Mouse (Mus musculus): ENCODE results near the gene Prss40. TPM values are rescaled to one million over a fixed set of nuclear protein-coding genes. Genes with fewer than 3 reads are reported as not detected.

Prss40 gene
- total RNA-seq, 1 experiment: not detected

- TF ChIP-seq MAFK (IDR thresholded peaks at IDR 0.05; ENCODE audit: insufficient read depth, low read depth, low read length) (no peak), CHD2 (IDR thresholded peaks at IDR 0.05; ENCODE audit: low read depth, low read length) (no peak), HCFC1 (IDR thresholded peaks at IDR 0.05; ENCODE audit: borderline replicate concordance, insufficient read depth, low read length) (no peak), ZC3H11A (IDR thresholded peaks at IDR 0.05; ENCODE audit: borderline replicate concordance, low read depth, low read length) (no peak), ZNF384 (IDR thresholded peaks at IDR 0.05; ENCODE audit: low read depth, low read length) (no peak)
- H3K36me3 ChIP-seq (ENCODE audit: control insufficient read depth, insufficient read depth, low read length, poor library complexity, severe bottlenecking): no peaks in the 10 kb centered on the region
- no peak overlapping the region for H3K4me3 ChIP-seq (ENCODE audit: insufficient read depth in 1 of 2, low read depth in 1 of 2, low read length in 2 of 2, poor library complexity in 1 of 2, severe bottlenecking in 1 of 2)
- DNase-seq (ENCODE audit: low read depth, low spot score): no peak
- H3K4me1 ChIP-seq (ENCODE audit: control insufficient read depth in 2 of 2, insufficient read depth in 2 of 2, low read length in 2 of 2, poor library complexity in 1 of 2): no peaks in the 10 kb centered on the region; a peak in 1 of 4 replicates
- no peaks in the 10 kb centered on the region for H3K9me3 ChIP-seq (ENCODE audit: control insufficient read depth, insufficient read depth, low read depth, low read length)
- no peak overlapping the region for H3K27ac ChIP-seq (ENCODE audit: insufficient read depth, low read depth, low read length, poor library complexity, severe bottlenecking)
- in situ Hi-C loops (cut with MboI; ENCODE audit: low sequenced_read_pairs in 2 of 2, unreplicated experiment in 2 of 2): no loop called here
- H3K9ac ChIP-seq (ENCODE audit: insufficient read depth, low read depth, low read length, poor library complexity, severe bottlenecking): no peak overlapping the region
Measured at GRCm38 (mm10) chr1:34505970-34506551, 54.7 kb downstream of the Prss40 start.

GRCm38 (mm10) chr1:34505307-34505706 is 55.4 kb downstream of the Prss40 start:
- TF ChIP-seq MAFK (IDR thresholded peaks at IDR 0.05; ENCODE audit: insufficient read depth, low read depth, low read length): no peak
- TF ChIP-seq CHD2 (IDR thresholded peaks at IDR 0.05; ENCODE audit: low read depth, low read length): no peak
- TF ChIP-seq ZC3H11A (IDR thresholded peaks at IDR 0.05; ENCODE audit: borderline replicate concordance, low read depth, low read length): no peak
- TF ChIP-seq ZNF384 (IDR thresholded peaks at IDR 0.05; ENCODE audit: low read depth, low read length): no peak
- TF ChIP-seq HCFC1 (IDR thresholded peaks at IDR 0.05; ENCODE audit: borderline replicate concordance, insufficient read depth, low read length): no peak
- Histone ChIP-seq H3K36me3 (ENCODE audit: control insufficient read depth, insufficient read depth, low read length, poor library complexity, severe bottlenecking) (no peaks in the 10 kb centered on the region), H3K27ac (ENCODE audit: insufficient read depth, low read depth, low read length, poor library complexity, severe bottlenecking) (no peak overlapping the region), H3K9me3 (ENCODE audit: control insufficient read depth, insufficient read depth, low read depth, low read length) (no peaks in the 10 kb centered on the region), H3K4me3 (ENCODE audit: insufficient read depth in 1 of 2, low read depth in 1 of 2, low read length in 2 of 2, poor library complexity in 1 of 2, severe bottlenecking in 1 of 2) (no peak overlapping the region), H3K4me1 (ENCODE audit: control insufficient read depth in 2 of 2, insufficient read depth in 2 of 2, low read length in 2 of 2, poor library complexity in 1 of 2) (no peaks in the 10 kb centered on the region; a peak in 1 of 4 replicates), H3K9ac (ENCODE audit: insufficient read depth, low read depth, low read length, poor library complexity, severe bottlenecking) (no peak overlapping the region)
- in situ Hi-C loops (cut with MboI; ENCODE audit: low sequenced_read_pairs in 2 of 2, unreplicated experiment in 2 of 2): no loop called here
- DNase-seq (ENCODE audit: low read depth, low spot score): no peak

GRCm38 (mm10) chr1:34502991-34503390 is 57.8 kb downstream of the Prss40 start:
- no peaks in the 10 kb centered on the region for H3K36me3 ChIP-seq (ENCODE audit: control insufficient read depth, insufficient read depth, low read length, poor library complexity, severe bottlenecking)
- DNase-seq (ENCODE audit: low read depth, low spot score): no peak
- peaks cover 0 to 7% of the 10 kb centered on the region in 2 experiments; a peak in 1 of 4 replicates for H3K4me1 ChIP-seq (ENCODE audit: control insufficient read depth in 2 of 2, insufficient read depth in 2 of 2, low read length in 2 of 2, poor library complexity in 1 of 2)

More at GRCm38 (mm10) chr1:34502991-34503390, 57.8 kb downstream of the Prss40 start:
- TF ChIP-seq MAFK (IDR thresholded peaks at IDR 0.05; ENCODE audit: insufficient read depth, low read depth, low read length) (no peak), CHD2 (IDR thresholded peaks at IDR 0.05; ENCODE audit: low read depth, low read length) (no peak), ZC3H11A (IDR thresholded peaks at IDR 0.05; ENCODE audit: borderline replicate concordance, low read depth, low read length) (no peak), HCFC1 (IDR thresholded peaks at IDR 0.05; ENCODE audit: borderline replicate concordance, insufficient read depth, low read length) (no peak), ZNF384 (IDR thresholded peaks at IDR 0.05; ENCODE audit: low read depth, low read length) (no peak)
- H3K4me3 ChIP-seq (ENCODE audit: insufficient read depth in 1 of 2, low read depth in 1 of 2, low read length in 2 of 2, poor library complexity in 1 of 2, severe bottlenecking in 1 of 2): no peak overlapping the region
- H3K27ac ChIP-seq (ENCODE audit: insufficient read depth, low read depth, low read length, poor library complexity, severe bottlenecking): no peak overlapping the region
- in situ Hi-C loops (cut with MboI; ENCODE audit: low sequenced_read_pairs in 2 of 2, unreplicated experiment in 2 of 2): no loop called here
- H3K9ac ChIP-seq (ENCODE audit: insufficient read depth, low read depth, low read length, poor library complexity, severe bottlenecking): no peak overlapping the region
- H3K9me3 ChIP-seq (ENCODE audit: control insufficient read depth, insufficient read depth, low read depth, low read length): no peaks in the 10 kb centered on the region

Other genes with a start within 250 kb of the Prss40 start
- gene Ccdc115, start 121.3 kb downstream of the Prss40 start, total RNA-seq (2012; rRNA removed): 21.6 and 26.6 TPM in 2 replicates
- 103 and 111 TPM in 2 replicates for gene Imp4, start 121.1 kb downstream of the Prss40 start, total RNA-seq (2012; rRNA removed)
- gene Ptpn18, start 101.2 kb downstream of the Prss40 start, total RNA-seq (2012; rRNA removed): 2.6 and 4.0 TPM in 2 replicates
- gene Prss39, start 62.5 kb downstream of the Prss40 start, total RNA-seq (2012; rRNA removed): not detected in 2 replicates
- 0.58 and 0.69 TPM in 2 replicates for gene Cfc1, start 25.3 kb downstream of the Prss40 start, total RNA-seq (2012; rRNA removed)
- not detected in 2 replicates for gene Amer3, start 18.7 kb upstream of the Prss40 start, total RNA-seq (2012; rRNA removed)